Mouse (Mus musculus): ENCODE results near the gene Hspb9.

Hspb9 gene

DNA sequence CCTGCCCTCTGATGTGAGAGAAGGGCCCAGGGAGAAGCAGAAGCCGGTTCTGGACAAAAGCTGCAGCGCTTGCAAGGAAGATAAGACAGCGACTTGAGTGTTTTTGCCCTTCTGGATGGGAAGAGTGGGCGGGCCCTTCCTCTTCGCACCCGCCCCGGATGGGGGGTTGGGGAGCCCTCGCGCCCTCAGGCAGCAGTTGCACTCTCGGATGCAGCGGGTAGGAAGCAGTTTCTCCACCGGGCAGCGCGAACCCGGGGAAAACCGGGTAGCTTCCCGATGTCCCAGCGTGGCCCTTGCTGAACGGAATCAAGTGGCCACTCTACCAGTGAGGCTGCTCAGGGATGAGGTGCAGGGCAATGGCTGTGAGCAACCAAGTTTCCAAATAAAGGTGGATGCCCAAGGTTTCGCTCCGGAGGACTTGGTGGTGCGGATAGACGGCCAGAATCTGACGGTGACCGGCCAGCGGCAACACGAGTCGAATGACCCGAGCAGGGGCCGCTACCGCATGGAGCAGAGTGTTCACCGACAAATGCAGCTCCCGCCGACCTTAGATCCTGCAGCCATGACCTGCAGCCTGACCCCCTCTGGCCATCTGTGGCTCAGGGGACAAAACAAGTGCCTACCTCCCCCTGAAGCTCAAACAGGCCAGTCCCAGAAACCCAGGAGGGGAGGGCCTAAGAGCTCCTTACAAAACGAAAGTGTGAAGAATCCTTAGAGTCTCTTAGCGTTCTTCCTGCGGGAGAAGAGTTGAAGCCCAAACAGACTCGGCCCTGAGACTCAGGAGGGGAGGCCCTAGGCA lies at the start of gene Hspb9:
Hspb9 (plus strand) TSS at position 116 of the 799 bp plus-strand sequence.
- no peak for DNase-seq (ENCODE audit: low spot score)

DNA sequence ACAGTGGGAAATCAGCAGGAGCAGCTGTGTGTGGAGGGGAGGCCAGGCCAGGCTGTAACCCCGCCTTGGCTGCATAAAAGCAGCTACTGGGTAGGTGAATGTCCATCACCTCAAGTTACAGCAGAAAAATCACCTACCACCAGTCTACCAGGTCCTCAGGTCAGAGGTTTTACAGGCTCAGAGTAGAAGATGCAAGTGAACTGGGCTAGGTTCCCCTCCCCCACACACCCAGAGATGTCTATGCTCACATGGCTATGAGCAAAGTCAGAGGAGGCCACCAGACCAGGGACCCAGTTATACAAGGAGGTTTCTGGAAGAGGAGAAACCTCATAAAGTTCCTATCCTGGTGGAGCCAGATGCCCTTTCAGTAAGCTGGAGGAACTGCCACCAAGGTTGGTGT lies 42.6 kb upstream of the Hspb9 start:
- no peak for DNase-seq (ENCODE audit: low spot score)

DNA sequence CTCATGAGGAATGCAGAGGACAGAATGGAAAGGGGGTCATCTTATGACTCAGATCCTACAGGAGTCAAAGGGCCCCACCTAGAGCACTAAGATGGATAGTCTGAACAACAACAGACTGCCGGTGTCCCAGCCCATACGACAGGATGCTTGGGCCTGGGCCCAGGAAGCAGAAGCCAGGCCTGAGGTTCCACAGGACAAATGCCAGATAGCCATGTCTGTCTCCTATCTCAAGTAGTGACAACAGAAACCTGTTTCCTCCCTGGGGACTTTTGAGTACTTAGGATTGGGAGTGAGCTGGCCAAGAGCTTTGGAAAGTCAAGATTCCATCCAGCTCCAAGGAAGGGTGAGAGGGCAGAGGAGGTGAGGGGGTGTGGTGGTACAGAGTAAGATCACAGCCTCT lies 41.7 kb upstream of the Hspb9 start:
- DNase-seq (ENCODE audit: low spot score): no peak

DNA sequence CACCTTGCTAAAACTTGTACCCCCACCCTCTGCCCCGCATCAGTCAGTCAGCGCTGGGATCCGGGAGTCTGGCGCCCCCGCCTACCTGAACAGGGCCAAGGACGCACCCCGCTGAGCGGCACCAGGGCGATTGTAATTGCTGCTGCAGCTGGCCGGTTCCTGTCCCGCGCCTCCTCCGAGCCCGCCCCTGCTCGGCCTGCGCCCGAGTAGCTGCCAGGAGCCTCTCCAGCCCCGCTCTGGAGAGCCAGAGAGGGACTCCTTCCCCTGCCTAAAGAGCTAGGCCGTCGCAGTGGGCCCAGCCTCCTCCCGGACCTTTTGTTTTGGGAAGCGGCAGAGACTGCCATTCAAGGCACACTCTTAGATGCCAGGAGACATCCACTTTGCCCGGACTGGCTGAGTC lies 40.5 kb upstream of the Hspb9 start:
- DNase-seq (ENCODE audit: low spot score): no peak

DNA sequence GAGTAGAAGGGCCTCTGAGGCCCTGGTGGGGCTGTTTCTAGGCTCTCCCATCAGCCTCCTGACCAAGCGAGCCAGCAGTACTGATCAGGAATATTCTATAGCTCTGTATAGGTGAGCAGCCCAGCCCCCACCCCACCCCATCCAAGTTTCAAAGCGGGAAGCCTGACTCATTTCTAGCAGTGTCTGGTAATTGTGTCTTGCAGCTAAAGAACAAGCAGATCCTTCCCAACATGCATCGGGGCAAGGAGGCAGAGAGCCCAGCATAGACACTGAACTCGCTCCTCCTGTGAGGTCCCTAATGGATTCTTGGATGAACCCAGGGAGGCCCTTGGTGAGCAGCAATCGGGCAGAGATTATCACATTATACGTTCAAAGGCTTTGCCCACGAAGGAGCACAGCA lies 35.8 kb upstream of the Hspb9 start:
- no peak for DNase-seq (ENCODE audit: low spot score)

DNA sequence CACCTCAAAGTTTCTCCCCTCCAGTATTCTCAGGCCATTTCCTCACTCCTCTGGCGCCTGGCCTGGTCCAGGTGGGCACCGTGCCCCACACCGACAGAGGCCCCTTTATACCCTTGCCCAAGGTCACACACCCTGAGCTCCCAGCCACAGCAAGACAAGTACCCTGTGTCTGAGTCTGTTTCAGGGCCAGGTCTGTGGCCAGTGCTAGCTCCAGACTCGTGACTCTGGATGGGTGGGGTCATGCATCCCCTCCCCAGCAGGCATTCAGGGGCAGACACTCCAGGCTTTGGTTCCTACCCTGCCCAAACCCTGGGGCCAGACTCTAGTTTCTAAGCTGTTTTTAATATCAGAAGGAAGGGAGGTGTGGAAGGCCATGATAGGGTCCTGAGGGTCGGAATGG lies 31.8 kb upstream of the Hspb9 start:
- no peak for DNase-seq (ENCODE audit: low spot score)

DNA sequence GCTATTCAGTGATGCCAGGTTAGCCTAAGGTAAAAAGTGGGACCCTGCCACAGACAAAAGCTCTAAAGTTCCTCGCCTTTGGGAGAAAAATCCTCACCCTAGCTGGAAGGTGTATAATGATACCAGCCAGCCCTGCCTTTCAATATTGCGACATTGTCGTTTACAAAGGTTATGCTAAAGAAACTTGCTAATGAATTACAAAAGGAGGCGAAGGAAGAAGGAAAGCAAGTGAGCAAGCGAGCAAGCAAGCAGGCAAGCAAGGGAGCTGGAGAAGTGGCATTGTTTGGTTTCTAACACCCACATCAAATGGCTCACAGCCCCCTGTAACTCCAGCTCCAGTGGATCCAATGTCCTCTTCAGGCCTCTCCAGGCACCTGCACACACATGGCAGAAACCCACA lies 31.1 kb upstream of the Hspb9 start:
- DNase-seq (ENCODE audit: low spot score): no peak

DNA sequence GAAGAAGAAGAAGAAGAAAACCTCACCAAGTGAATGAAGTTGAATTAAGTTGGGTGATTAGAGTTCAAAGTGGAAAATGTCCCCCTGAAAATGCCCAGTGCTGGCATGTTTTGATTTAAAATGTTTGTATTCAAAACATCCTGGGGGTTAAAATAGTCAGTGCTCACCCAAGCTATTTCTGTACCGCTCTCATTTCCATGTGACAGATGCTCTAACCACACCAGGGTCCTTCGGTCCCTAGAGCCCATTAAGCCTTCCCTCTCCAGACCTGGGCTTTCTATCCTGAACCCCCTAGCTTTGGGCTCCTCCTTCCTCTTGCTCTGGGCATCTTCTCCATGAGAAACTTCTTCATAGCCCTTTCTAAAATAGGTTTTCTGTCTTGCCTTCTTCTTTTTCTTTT lies 29.6 kb upstream of the Hspb9 start:
- DNase-seq (ENCODE audit: low spot score): no peak

DNA sequence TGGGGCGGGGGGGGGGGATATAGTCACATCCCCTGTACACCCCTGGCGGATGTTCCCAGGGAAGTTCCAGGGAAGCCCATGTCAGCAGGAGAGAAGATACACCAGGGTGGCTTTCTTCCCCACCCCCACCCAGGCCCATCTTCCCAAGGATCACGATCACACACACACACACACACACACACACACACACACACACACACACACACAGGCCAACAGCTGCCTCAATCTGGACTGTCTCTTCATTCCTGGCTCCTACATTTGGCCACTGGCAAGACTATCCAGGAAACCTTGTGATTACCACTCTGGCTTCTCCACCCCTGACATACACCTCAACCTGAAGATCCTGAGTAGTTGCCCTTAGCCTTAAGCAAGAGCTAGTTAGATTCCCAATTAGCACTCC lies 28.3 kb upstream of the Hspb9 start:
- DNase-seq (ENCODE audit: low spot score): no peak

DNA sequence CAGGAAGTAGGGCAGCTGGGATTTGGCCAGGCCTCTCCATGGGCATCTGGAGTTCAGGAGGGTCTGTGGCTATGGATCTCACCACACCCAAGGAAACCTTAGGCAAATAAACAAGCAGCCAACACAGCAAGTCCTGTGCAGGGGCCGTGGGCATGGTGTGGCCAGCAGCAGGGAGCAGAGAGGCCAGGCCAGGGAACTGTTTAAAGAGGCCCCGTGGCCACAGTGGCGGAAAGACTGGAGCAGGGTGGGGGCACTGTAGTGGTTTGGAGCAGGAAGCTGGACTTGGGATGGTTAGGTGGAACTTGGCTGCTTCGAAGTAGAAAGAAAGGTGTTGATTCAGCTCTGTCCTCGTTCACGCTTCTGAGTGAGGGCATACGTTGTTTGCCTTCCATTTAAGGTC lies 26.4 kb upstream of the Hspb9 start:
- no peak for DNase-seq (ENCODE audit: low spot score)

DNA sequence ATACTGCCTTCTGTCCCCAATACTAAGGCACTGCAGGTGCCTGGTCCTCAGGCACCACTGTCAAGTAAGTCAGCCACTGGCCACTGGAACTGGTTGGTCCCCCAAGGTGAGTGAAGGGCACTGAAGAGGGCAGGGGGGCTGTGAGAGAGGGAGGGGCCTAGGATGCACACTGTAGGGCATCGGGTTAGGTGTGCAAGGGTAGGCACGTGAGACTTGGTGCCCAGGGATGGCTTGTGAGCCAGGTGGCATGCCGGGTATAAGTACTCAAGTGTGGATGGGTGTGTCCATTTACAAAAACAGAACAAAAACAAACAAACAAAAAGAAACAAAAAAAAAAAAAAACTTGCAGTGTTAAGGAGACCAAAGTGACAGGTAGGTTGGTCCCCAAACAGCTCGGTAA lies 25.2 kb upstream of the Hspb9 start:
- DNase-seq (ENCODE audit: low spot score): no peak

DNA sequence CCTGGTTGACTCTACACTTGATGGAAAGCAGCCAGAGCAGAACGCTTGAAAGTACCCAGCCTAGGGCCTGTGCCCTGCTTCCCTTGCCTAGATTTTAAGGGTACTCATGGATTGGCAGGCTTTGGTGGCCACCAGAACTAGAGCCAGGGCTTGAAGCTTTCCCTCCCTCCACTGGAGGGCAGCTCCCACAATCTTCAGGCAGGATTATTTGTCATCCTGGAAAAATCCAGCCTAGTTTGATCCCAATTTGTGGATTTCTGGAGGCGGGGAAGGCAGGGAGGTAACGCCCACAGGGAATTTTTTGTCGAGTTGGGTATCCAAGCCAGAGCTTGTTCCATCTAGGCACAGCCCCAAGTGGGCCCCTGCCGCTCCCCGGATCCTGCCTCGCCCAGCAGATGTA lies 23.3 kb upstream of the Hspb9 start:
- DNase-seq (ENCODE audit: low spot score): no peak

DNA sequence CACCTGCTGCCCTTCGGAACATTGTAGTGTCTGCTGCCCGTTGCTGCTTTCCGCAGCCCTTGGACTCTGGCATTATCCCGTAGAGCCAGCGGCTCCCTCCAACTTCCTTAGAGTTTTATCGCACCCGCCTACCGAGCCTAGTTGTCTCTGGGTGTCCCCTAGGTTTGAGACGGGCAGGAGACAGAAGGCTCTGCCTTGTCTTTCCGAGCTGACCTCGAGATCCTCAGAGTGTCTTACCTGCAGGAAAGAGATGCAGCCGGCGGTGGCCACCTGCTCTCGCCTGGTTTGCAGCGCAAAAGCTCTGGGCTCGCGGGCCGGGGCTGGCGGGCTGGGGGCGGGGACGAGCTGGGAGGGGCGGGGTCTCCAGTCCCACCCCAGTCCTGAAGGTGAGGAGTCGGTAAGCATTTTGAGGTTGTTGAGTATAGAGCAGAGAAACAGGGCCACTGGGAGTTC lies 21.5 kb upstream of the Hspb9 start, which contains the start of gene Zfp385c:
Zfp385c (minus strand) TSS at position 292 of the 453 bp plus-strand sequence.
- no peak for DNase-seq (ENCODE audit: low spot score)

DNA sequence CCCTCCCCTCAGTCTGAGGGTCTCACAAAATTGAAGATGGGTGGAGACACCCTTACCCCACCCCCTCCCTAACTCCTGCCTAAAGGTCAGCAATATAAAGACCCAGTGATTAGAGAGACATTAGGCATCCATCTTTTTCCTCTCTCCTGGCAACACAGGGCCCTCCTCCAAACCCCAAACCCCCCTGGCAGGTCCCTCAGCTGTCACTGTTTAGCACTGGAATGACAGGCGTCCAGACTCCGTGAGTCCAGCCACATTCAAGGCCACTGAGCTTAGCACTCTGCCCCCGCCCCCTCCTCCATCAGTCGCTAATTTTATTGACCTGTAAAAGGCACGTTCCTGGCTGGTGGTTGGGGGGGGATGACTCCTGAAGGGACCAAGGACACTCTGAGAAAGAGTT lies 20.5 kb upstream of the Hspb9 start:
- no peak for DNase-seq (ENCODE audit: low spot score)

DNA sequence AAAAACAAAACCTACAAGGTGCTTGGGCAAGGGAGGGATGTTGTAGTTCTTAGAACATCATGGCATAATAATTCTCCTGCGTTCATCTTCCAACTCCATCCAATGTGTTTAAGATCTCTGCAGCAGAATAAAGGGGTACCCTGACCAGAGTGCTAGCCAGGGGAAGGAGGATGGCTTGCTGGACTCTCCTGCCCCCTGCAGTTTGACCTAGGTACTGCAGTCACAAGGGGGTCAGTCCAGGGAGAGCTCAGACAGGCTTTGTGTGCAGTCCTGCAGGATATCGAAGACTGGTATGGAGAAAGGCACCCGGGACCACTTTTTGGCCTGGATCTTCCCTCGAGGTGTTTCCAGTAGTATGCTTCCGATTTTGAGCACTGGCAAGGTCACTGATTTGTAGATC lies 18.7 kb upstream of the Hspb9 start:
- no peak for DNase-seq (ENCODE audit: low spot score)

DNA sequence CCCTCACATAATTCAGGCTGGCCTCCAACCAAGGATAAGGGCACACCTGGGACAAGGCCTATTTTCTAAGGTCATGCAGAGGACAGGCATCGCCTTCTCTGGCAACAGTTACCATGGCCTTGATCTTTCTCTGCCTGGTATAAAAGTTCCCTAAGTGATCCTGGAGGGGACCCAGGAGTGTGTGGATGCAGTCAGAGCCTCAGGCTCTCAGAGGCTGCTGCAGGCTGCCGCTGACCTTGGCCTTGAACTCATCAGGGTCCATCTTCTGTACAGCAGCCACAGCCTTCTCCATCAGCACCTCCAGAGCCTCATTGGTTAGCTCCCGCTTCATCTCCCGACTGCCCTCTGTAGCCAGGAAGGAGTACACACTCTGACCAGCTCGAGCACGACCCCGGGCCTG lies 15.7 kb upstream of the Hspb9 start:
- no peak for DNase-seq (ENCODE audit: low spot score)

DNA sequence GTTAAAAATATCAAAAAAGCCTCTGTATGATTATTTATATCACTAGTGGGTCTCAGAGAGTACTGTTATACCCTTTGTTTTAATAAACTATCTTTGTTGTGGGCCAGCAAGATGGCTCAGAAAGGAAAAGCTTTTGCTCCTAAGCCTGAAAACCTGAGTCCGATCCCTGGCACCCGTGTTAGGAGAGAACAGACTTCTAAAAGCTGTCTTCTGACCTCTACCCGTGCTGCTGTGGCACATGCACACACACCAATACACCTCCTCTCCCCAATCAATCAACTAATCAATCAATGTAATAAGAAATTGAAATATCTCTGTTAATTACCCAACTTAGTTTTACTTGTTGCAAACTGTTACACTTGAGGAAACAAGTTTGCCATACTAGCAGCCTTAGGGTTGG lies 12.9 kb upstream of the Hspb9 start:
- DNase-seq (ENCODE audit: low spot score): no peak

DNA sequence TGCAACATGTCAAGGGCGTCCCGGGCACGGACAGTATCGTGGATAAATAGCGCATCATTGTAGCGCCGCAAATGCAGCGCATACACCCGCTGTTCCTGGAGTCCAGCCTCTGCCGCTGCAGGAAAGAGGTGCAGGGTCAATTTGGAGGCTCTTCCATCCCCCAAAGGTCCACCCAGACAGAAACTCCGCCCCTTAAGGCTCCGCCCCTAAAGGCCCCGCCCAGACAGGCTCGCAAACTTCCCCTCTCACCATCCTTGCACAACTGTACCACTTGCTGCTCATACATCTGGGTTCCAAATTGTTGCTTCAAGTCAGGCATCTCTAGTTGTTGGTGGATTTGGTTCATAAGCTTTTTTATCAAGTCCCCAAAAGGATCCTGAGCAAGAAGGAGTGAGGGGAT lies 12.3 kb upstream of the Hspb9 start:
- no peak for DNase-seq (ENCODE audit: low spot score)

DNA sequence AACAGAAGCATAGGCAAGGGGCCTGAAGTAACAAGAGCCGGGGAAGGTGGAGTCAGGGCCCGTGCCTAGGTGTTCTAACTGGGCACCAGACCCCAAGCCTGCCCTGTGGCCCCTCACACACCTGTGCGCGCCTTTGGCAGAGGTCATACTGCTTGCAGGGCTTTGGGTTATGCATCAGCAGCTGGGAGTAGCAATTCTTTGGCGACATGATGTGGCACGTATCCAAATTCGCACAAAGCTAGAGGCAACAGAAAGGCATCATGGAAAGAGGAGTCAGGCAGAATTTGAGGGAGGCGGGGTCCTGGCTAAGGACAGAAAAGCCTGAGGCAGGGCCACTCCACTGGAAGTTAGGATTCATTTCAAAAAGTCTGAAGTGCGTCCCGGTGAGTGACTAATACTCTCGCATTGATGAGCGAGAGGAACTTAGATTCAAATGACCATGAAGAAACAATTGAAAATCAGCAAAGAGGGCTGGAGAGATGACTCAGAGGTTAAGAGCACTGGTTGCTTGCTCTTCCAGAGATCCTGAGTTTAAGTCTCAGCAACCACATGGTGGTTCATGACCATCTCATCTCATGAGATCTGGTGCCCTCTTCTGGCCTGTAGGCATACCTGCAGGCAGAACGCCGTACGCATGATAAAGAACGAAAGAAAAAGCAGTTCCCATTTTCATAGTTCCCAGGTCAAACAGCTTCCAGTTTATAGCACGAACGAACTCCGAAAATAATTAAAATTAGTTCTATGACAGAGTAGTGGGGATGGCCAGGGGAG lies 11.4 kb upstream of the Hspb9 start:
- DNase-seq (ENCODE audit: low spot score): no peak

DNA sequence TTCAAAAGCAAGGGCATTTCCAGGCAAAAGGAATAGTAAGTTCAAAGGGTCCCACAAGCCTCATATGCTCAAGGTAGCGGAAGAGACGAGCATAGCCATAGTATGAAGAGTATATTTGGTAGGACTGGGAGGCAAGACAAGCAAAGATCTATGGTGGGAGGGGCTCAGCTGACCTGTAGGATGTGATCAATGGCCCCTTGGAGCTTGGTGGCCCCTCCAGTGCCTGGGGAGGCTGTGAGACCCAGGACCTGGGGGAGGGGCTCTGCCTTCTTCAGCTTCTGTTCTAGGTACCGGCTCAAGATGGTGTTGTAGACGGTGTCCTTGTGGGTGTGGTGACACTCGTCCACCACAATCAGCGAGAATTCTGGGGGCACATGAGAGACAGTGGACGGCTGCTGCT lies 10.7 kb upstream of the Hspb9 start:
- DNase-seq (ENCODE audit: low spot score): no peak

DNA sequence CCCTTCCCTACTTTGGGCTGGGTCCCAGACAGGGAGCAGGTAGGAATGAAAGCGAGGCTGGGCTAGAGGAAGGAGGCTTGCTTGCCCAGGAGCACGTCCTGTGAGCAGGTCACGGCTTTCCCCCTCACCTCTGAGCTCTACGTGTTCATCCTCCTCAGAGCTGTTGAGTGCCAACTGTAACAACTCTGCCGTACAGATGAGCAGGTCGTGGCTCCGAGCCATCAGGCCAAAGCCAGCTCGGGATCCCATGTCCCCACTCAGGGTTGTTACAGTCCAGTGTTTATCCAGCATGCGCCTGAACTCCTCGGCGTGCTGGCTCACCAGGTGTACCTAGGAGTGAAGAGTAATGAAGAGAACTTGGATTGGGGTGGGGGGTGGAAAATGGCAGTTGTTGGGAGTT lies 10.3 kb upstream of the Hspb9 start:
- DNase-seq (ENCODE audit: low spot score): no peak

DNA sequence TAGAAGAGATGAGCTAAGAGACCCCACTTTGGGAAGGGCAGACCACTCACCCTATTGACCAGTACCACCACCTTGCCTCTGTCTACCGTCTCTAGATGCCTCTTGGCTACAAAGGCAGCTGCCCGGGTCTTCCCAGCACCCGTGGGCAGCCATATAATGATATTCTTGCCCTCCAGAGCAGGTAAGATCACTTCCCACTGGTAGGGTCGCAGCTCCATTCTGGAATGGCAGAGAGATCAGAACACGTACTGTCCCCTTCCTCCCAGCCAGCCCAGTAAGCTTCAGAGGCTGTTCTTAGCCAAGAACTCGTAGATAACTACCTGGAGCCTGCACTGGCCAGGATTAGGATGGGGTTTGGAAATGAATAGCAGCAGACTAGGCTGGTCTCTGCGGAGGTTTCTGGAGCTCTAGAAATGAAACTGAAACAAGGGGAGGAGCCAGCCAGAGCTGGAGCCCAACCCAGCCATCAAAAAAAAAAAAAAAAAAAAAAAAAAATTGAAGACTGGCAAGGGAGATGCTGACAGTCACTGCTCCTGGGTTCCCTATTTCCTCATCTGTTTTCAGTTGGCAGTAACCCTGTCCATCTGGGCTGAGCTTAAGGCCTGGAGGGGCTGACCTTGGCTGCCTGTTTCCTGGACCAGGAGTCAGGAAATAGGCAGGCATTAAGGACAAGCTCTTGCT lies 9.7 kb upstream of the Hspb9 start, which contains the start of gene Dhx58:
Dhx58 (minus strand) TSS at position 421 of the 681 bp plus-strand sequence.
- no peak for DNase-seq (ENCODE audit: low spot score)
